Mouse (Mus musculus) neural tube, embryonic 15.5 days (tissue): ENCODE results near the gene Tob1. TPM values are rescaled to one million over a fixed set of nuclear protein-coding genes. Genes with fewer than 3 reads are reported as not detected.

Source experiments
- ATAC-seq: fragments of 200-750 bp; cut with Nextera tagmentation; 2 replicates; pipeline ENCODE4 v1.8.0; 2017; ENCODE audit warnings: mild to moderate bottlenecking, moderate TSS enrichment, moderate library complexity; ENCODE audit not compliant: low FRiP score
- H3K27ac ChIP-seq: fragments of 300-500 bp; sonication (generic); replicated peaks from 2 replicates; pipeline ENCODE4 v1.5.1; 2015; ENCODE audit warnings: mild to moderate bottlenecking, inconsistent platforms
- H3K27me3 ChIP-seq: fragments of 300-500 bp; sonication (generic); replicated peaks from 2 replicates; pipeline ENCODE4 v1.6.1; 2015; ENCODE audit warnings: inconsistent platforms
- H3K36me3 ChIP-seq: fragments of 300-500 bp; sonication (generic); 2 replicates; pipeline ENCODE4 v1.6.1; 2015; ENCODE audit warnings: inconsistent platforms
- H3K4me1 ChIP-seq: fragments of 300-500 bp; sonication (generic); 2 replicates; pipeline ENCODE4 v1.6.1; 2015; ENCODE audit warnings: inconsistent platforms
- H3K4me2 ChIP-seq: fragments of 300-500 bp; sonication (generic); 2 replicates; pipeline ENCODE4 v1.6.1; 2015; ENCODE audit warnings: inconsistent platforms, mild to moderate bottlenecking, moderate library complexity
- H3K4me3 ChIP-seq: fragments of 300-500 bp; sonication (generic); replicated peaks from 2 replicates; pipeline ENCODE4 v1.5.1; 2015; ENCODE audit warnings: mild to moderate bottlenecking, inconsistent platforms
- H3K9ac ChIP-seq: fragments of 300-500 bp; sonication (generic); replicated peaks from 2 replicates; pipeline ENCODE4 v1.6.1; 2015; ENCODE audit warnings: mild to moderate bottlenecking, inconsistent platforms
- H3K9me3 ChIP-seq: fragments of 300-500 bp; sonication (generic); replicated peaks from 2 replicates; pipeline ENCODE4 v1.6.1; 2016; ENCODE audit warnings: inconsistent platforms
- WGBS: fragments of 180-500 bp; shearing (Covaris S2); methylation state at CpG from one replicate; pipeline ENCODE4 v1.1.7; 2015; ENCODE audit warnings: mixed read lengths; 5-methylcytosine and 5-hydroxymethylcytosine counted together
- polyA plus RNA-seq: library from polyadenylated mRNA; unstranded; fragments of >200 nt; fragmentation: Nextera tagmentation; extraction: Ambion mirVana; gene quantifications from 2 replicates; pipeline ENCODE4 v1.2.1, GENCODE M21; 2015

Tob1 gene
- polyA plus RNA-seq, 1 experiment from 2014 or later = 31.4 TPM

- H3K4me1 ChIP-seq = no peaks in the 10 kb centered on the region; the same call in 1 of the 2 replicates
- H3K9me3 ChIP-seq = no peaks in the 10 kb centered on the region
- no peak for ATAC-seq
- H3K4me2 ChIP-seq = no peak overlapping the region
- no peak overlapping the region for H3K9ac ChIP-seq
- H3K27ac ChIP-seq = no peak overlapping the region
- H3K4me3 ChIP-seq = no peak overlapping the region
- no peaks in the 10 kb centered on the region for H3K27me3 ChIP-seq
- 81% methylated on average over 15 of the region's 15 CpGs for WGBS
- H3K36me3 ChIP-seq = no peaks in the 10 kb centered on the region
Measured at GRCm38 (mm10) chr11:94177841-94178585, 33.2 kb upstream of the Tob1 start.

DNA sequence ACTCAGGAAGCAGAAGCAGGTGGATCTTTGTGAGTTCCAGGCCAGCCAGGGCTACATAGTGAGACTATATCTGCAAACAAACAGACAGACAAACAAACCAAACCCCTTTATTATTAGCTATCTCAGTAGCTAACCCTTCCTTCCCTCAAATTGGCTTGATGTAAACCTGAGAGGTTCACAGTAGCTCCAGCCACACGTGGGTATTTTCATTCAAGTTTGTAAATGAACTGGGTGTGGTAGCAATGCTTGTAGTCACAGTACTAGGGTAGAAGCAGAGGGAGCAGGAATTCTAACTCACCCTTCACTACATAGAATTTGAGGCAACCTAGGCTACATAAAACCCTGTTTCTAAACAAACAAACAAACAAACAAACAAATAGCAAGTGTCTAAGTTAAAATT, 31.5 kb upstream of the Tob1 start:
- Histone ChIP-seq H3K4me1 (no peaks in the 10 kb centered on the region), H3K36me3 (no peaks in the 10 kb centered on the region), H3K9ac (no peak overlapping the region), H3K9me3 (no peaks in the 10 kb centered on the region), H3K4me2 (no peak overlapping the region), H3K27ac (no peak overlapping the region), H3K4me3 (no peak overlapping the region), H3K27me3 (no peaks in the 10 kb centered on the region)
- 14% methylated on average over 1 of the region's 1 CpGs for WGBS
- no peak for ATAC-seq

GRCm38 (mm10) chr11:94180194-94180593, 31.1 kb upstream of the Tob1 start:
- ATAC-seq = no peak
- Histone ChIP-seq H3K4me3 (no peak overlapping the region), H3K27me3 (no peaks in the 10 kb centered on the region), H3K4me1 (no peaks in the 10 kb centered on the region), H3K4me2 (no peak overlapping the region), H3K36me3 (no peaks in the 10 kb centered on the region), H3K9me3 (no peaks in the 10 kb centered on the region), H3K27ac (no peak overlapping the region), H3K9ac (no peak overlapping the region)
- 80% methylated on average over 4 of the region's 4 CpGs for WGBS

- H3K4me1 ChIP-seq = no peaks in the 10 kb centered on the region
- no peaks in the 10 kb centered on the region for H3K27me3 ChIP-seq
- no peak overlapping the region for H3K4me2 ChIP-seq
- H3K4me3 ChIP-seq = no peak overlapping the region
- H3K36me3 ChIP-seq = no peaks in the 10 kb centered on the region
- no peak overlapping the region for H3K9ac ChIP-seq
- no peak overlapping the region for H3K27ac ChIP-seq
- no peak for ATAC-seq
- no peaks in the 10 kb centered on the region for H3K9me3 ChIP-seq
- WGBS = 93% methylated on average over 8 of the region's 8 CpGs
Measured at GRCm38 (mm10) chr11:94181694-94182093, 29.6 kb upstream of the Tob1 start.

DNA sequence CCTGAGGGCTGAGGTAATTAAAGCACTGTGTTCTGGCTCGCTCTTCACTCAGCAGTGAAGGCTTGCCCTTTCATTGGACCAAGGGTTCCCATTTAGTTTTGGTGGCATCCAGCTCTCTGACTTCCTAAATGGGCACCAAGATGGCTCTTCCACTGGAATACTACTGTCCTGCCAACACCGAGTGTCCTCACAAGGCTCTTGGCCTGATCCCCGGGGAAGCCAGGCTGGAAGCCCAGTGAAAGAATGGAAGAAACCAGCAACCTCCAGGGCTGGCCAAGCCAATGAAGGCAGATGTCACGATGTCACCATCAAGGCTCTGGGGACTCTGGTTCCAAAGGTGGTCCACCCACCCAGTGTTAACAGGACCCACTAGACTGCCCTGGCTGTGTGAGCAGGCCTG, 28.5 kb upstream of the Tob1 start:
- no peak for ATAC-seq
- Histone ChIP-seq H3K4me2 (no peak overlapping the region), H3K36me3 (no peaks in the 10 kb centered on the region), H3K9me3 (no peaks in the 10 kb centered on the region), H3K4me1 (no peaks in the 10 kb centered on the region), H3K4me3 (no peak overlapping the region), H3K27me3 (no peaks in the 10 kb centered on the region), H3K9ac (no peak overlapping the region), H3K27ac (no peak overlapping the region)
- WGBS = 89% methylated on average over 4 of the region's 4 CpGs

- Histone ChIP-seq H3K27ac (no peak overlapping the region), H3K4me2 (no peak overlapping the region), H3K9me3 (no peaks in the 10 kb centered on the region), H3K4me3 (no peak overlapping the region), H3K4me1 (no peaks in the 10 kb centered on the region), H3K27me3 (no peaks in the 10 kb centered on the region), H3K9ac (no peak overlapping the region), H3K36me3 (no peaks in the 10 kb centered on the region)
- no peak for ATAC-seq
- 89% methylated on average over 5 of the region's 5 CpGs for WGBS
Measured at GRCm38 (mm10) chr11:94183120-94183519, 28.1 kb upstream of the Tob1 start.

- 96% methylated on average over 2 of the region's 2 CpGs for WGBS
- Histone ChIP-seq H3K36me3 (no peaks in the 10 kb centered on the region), H3K4me2 (no peak overlapping the region), H3K4me3 (no peak overlapping the region), H3K4me1 (no peaks in the 10 kb centered on the region), H3K27ac (no peak overlapping the region), H3K9me3 (no peaks in the 10 kb centered on the region), H3K27me3 (no peaks in the 10 kb centered on the region), H3K9ac (no peak overlapping the region)
- no peak for ATAC-seq
Measured at GRCm38 (mm10) chr11:94183671-94184070, 27.6 kb upstream of the Tob1 start.

DNA sequence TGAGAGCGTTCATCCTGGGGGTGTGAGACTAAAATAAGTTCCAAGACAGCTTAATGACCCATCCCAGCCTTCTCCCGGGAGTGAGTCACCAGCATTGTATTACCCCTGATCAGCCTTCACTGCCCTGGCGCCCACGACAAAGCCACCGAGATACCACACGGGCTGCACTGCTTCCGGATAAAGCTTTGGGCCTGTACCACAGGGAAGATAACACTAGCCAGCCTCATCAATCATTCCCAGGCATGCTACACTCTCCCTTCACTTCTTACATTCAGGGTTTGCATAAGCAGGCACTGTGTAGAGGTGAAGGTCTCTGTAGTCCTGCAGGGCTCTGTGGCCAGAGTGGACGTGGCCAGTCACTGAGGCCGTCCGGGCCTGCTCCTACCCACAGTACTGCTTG, 21.7 kb upstream of the Tob1 start:
- H3K4me2 ChIP-seq = no peak overlapping the region
- 45% methylated on average over 10 of the region's 10 CpGs for WGBS
- no peaks in the 10 kb centered on the region for H3K9me3 ChIP-seq
- ATAC-seq = no peak
- H3K27ac ChIP-seq = 0 out of 2 replicates have a peak overlapping the region, but pooled peaks have one; percentile 6
- no peak overlapping the region for H3K9ac ChIP-seq
- H3K27me3 ChIP-seq = no peaks in the 10 kb centered on the region
- H3K36me3 ChIP-seq = no peaks in the 10 kb centered on the region
- H3K4me3 ChIP-seq = no peak overlapping the region
- H3K4me1 ChIP-seq = peaks cover 4% of the 10 kb centered on the region; the same call in 1 of the 2 replicates

GRCm38 (mm10) chr11:94190665-94191064, 20.6 kb upstream of the Tob1 start:
- Histone ChIP-seq H3K4me1 (peaks cover 7% of the 10 kb centered on the region; the same call in 1 of the 2 replicates), H3K9ac (no peak overlapping the region), H3K4me2 (no peak overlapping the region), H3K27me3 (no peaks in the 10 kb centered on the region), H3K36me3 (no peaks in the 10 kb centered on the region), H3K4me3 (no peak overlapping the region), H3K9me3 (no peaks in the 10 kb centered on the region), H3K27ac (no peak overlapping the region)
- 86% methylated on average over 5 of the region's 5 CpGs for WGBS
- ATAC-seq = no peak

GRCm38 (mm10) chr11:94193109-94193508, 18.1 kb upstream of the Tob1 start:
- no peak for ATAC-seq
- Histone ChIP-seq H3K27ac (no peak overlapping the region), H3K4me1 (peaks cover 7% of the 10 kb centered on the region; the same call in 1 of the 2 replicates), H3K4me3 (no peak overlapping the region), H3K27me3 (no peaks in the 10 kb centered on the region), H3K9me3 (no peaks in the 10 kb centered on the region), H3K4me2 (no peak overlapping the region), H3K9ac (no peak overlapping the region), H3K36me3 (no peaks in the 10 kb centered on the region)
- 56% methylated on average over 2 of the region's 2 CpGs for WGBS

DNA sequence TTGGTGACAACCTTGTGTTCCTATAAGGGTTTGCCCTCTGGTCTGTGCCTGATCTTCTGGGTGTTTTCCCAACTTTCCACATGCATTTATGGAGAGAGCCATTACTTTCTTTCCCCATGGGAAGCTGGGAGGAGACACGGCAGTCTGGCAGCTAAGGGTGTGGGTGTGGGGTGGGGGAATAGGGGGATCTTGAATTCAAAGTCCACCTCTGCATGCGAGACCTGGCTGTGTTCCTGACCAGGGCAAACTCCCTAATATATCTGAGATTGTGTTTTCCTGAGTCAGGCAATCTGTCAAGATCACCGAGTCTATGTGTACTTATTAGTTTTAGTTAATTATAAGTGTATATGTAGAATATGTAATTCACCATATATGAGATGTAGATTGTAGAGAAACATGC, 14.9 kb upstream of the Tob1 start:
- H3K4me2 ChIP-seq = no peak overlapping the region
- H3K27me3 ChIP-seq = no peaks in the 10 kb centered on the region
- H3K36me3 ChIP-seq = no peaks in the 10 kb centered on the region
- no peak for ATAC-seq
- peaks cover 7% of the 10 kb centered on the region; the same call in 1 of the 2 replicates for H3K4me1 ChIP-seq
- H3K27ac ChIP-seq = no peak overlapping the region
- H3K9me3 ChIP-seq = no peaks in the 10 kb centered on the region
- whole genome bisulfite sequencing = 81% methylated on average over 3 of the region's 3 CpGs
- no peak overlapping the region for H3K4me3 ChIP-seq
- no peak overlapping the region for H3K9ac ChIP-seq

DNA sequence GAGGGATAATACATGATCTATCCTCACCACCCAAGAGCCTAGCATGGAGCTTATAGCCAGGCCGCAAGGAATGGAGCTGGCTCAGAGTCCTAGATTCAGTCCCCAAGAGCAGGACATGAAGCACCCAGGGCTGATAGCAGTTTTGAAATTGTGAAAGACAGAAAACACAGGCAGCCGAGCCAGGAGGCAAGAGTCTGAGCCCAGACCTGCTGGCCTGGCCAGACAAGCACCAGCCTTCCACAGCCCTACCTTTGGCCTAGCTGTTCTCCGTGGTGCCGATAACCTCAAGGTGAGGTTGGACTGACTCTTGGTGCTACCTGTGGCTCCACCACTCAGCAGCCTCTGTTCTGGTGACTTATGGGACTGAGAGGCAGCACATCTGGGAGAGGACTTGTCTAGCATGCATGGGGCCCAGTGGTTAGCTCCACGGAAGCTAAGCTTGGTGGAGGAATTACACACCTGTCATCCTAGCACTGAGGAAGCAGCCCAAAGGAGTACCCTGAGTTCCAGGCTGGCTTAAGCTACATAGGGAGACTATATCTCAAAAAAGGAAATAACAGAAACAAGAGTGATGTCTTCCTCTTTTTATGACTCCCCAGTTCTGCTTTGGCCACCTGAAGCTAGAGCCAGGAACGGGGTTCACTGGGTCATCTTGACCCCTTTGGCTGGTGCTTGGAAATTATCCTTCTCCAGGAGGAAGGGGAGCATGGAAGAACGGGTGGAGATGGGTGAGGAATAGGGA, 12.7 kb upstream of the Tob1 start:
- Histone ChIP-seq H3K27me3 (no peaks in the 10 kb centered on the region), H3K9ac (no peak overlapping the region), H3K27ac (no peak overlapping the region), H3K4me2 (no peak overlapping the region), H3K36me3 (no peaks in the 10 kb centered on the region), H3K4me3 (no peak overlapping the region), H3K9me3 (no peaks in the 10 kb centered on the region), H3K4me1 (peaks cover 7% of the 10 kb centered on the region; the same call in 1 of the 2 replicates)
- WGBS = 92% methylated on average over 7 of the region's 7 CpGs
- ATAC-seq = no peak
